Mouse (Mus musculus): ENCODE data around the gene Arrdc2. TPM values are rescaled to one million over a fixed set of nuclear protein-coding genes. Genes with fewer than 3 reads are reported as not detected.

Arrdc2 gene
- total RNA-seq, 2 experiments from 2014 or later: 4.8 to 71.3 TPM

GRCm38 (mm10) chr8:70866001-70866520 is 26.5 kb upstream of the Arrdc2 start:
- no peak for DNase-seq
- intact Hi-C loops (cut with DNase I; ENCODE audit: low total_unique reads): no loop called here

GRCm38 (mm10) chr8:70865350-70866000 is 26.0 kb upstream of the Arrdc2 start:
- DNase-seq: peak; percentile 98
- intact Hi-C loops (cut with DNase I; ENCODE audit: low total_unique reads): no loop called here

GRCm38 (mm10) chr8:70864712-70865221 is 25.2 kb upstream of the Arrdc2 start:
- intact Hi-C loops (cut with DNase I; ENCODE audit: low total_unique reads): no loop called here
- no peak for DNase-seq

- DNase-seq: peak; percentile 27
- intact Hi-C loops (cut with DNase I; ENCODE audit: low total_unique reads): loop anchor here (2.0 kb wide), 1 partner anchor 15 kb away; no protein-coding TSS in a partner anchor
Observed at GRCm38 (mm10) chr8:70863956-70864711, 24.6 kb upstream of the Arrdc2 start.

GRCm38 (mm10) chr8:70862824-70863641 is 23.5 kb upstream of the Arrdc2 start, which contains the start of gene Kcnn1:
Gene Kcnn1 (minus strand): TSS chr8:70863258.
- DNase-seq: no peak
- intact Hi-C loops (cut with DNase I; ENCODE audit: low total_unique reads): loop anchor here (2.0 kb wide), 1 partner anchor 14 kb away; no protein-coding TSS in a partner anchor

GRCm38 (mm10) chr8:70857516-70857915 is 18.0 kb upstream of the Arrdc2 start:
- DNase-seq: peak; percentile 2
- intact Hi-C loops (cut with DNase I; ENCODE audit: low total_unique reads): no loop called here

GRCm38 (mm10) chr8:70856541-70857197 is 17.1 kb upstream of the Arrdc2 start:
- intact Hi-C loops (cut with DNase I; ENCODE audit: low total_unique reads): no loop called here
- peak; percentile 77 for DNase-seq

- intact Hi-C loops (cut with DNase I; ENCODE audit: low total_unique reads): no loop called here
- no peak for DNase-seq
Observed at GRCm38 (mm10) chr8:70856028-70856427, 16.5 kb upstream of the Arrdc2 start.

GRCm38 (mm10) chr8:70853863-70854262 is 14.3 kb upstream of the Arrdc2 start:
- intact Hi-C loops (cut with DNase I; ENCODE audit: low total_unique reads): no loop called here
- no peak for DNase-seq

- DNase-seq: no peak
- intact Hi-C loops (cut with DNase I; ENCODE audit: low total_unique reads): no loop called here
Observed at GRCm38 (mm10) chr8:70852595-70853231, 13.2 kb upstream of the Arrdc2 start.

- intact Hi-C loops (cut with DNase I; ENCODE audit: low total_unique reads): no loop called here
- no peak for DNase-seq
Observed at GRCm38 (mm10) chr8:70851837-70852236, 12.3 kb upstream of the Arrdc2 start.

- intact Hi-C loops (cut with DNase I; ENCODE audit: low total_unique reads): no loop called here
- DNase-seq: no peak
Observed at GRCm38 (mm10) chr8:70850947-70851346, 11.4 kb upstream of the Arrdc2 start.

- DNase-seq: no peak
- intact Hi-C loops (cut with DNase I; ENCODE audit: low total_unique reads): no loop called here
Observed at GRCm38 (mm10) chr8:70850132-70850845, 10.8 kb upstream of the Arrdc2 start.

- intact Hi-C loops (cut with DNase I; ENCODE audit: low total_unique reads): loop anchor here (2.0 kb wide), 1 partner anchor 13 kb away; the partner anchor contains the start of gene Kcnn1
- DNase-seq: peak; percentile 66
Observed at GRCm38 (mm10) chr8:70849333-70849990, 9.9 kb upstream of the Arrdc2 start.

GRCm38 (mm10) chr8:70846371-70847154 is 7.0 kb upstream of the Arrdc2 start:
- intact Hi-C loops (cut with DNase I; ENCODE audit: low total_unique reads): no loop called here
- DNase-seq: no peak

GRCm38 (mm10) chr8:70845108-70845507 is 5.6 kb upstream of the Arrdc2 start:
- DNase-seq: no peak
- intact Hi-C loops (cut with DNase I; ENCODE audit: low total_unique reads): loop anchor here (2.0 kb wide), 1 partner anchor 24 kb away; no protein-coding TSS in a partner anchor
